Mouse (Mus musculus): ENCODE measurements at regions not wholly inside any gene's neighbourhood (a gene's known extent, or its start where the extent isn't known, plus 50 kb on each side); places are given as distances from the start of the nearest gene placed in this dataset.

DNA sequence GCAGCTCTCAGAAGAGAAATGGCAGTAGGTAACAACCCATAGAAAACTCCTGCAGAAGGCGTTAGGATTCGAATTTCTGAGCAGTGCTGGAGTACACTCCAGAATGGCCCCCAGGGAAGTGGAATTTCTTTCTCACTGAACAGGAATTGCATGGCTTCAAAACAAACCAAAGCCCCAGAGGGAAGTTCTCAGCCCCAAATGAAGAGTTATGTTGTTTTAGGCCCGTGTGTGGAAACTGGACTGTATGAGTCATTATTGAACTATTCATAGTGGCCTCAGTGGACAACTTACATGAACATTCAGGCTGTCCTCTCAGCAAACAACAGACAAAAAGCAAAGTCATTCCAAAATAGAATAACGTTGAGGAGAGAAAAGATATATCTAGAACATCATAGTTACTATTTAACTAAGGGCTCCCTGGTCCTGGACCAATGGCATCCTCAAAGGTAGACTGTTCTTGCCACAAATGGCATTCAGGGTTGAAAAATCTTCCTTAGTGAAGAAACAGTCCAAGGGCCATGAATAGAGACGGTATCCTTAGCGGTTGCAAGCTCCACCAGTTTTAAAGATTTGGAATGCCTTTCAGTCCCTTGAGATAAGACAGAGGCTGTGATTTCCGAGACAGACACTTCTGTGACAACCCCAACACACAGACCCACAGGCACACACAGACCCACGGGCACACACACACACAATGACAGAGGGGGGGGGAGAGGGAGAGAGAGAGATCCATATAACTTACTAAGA, 235.0 kb upstream of the Nt5e start:
- dilution Hi-C loops (cut with MboI; ENCODE audit: extremely low pct_ligation_motif_present, extremely low pct_unique_long_range_greater_than_20kb, low sequenced_read_pairs) = no loop called here
- TF ChIP-seq CHD2 (IDR thresholded peaks at IDR 0.05; ENCODE audit: low read length) (no peak), ZKSCAN1 (IDR thresholded peaks at IDR 0.05; ENCODE audit: borderline replicate concordance, low read depth, low read length) (no peak), HCFC1 (IDR thresholded peaks at IDR 0.05; ENCODE audit: low read depth, low read length) (no peak), ELF1 (IDR thresholded peaks at IDR 0.05; ENCODE audit: low read depth, low read length) (no peak), JUND (conservative IDR thresholded peaks at IDR 0.05; ENCODE audit: low read depth, low read length) (no peak), TBP (conservative IDR thresholded peaks at IDR 0.05; ENCODE audit: low read depth, low read length) (no peak), ETS1 (conservative IDR thresholded peaks at IDR 0.05; ENCODE audit: low read depth, low read length) (no peak), MAFK (IDR thresholded peaks at IDR 0.05; ENCODE audit: insufficient replicate concordance, low read length) (no peak), MXI1 (IDR thresholded peaks at IDR 0.05; ENCODE audit: low read depth, low read length) (no peak), ZC3H11A (IDR thresholded peaks at IDR 0.05; ENCODE audit: low read depth, low read length) (no peak), NRF1 (IDR thresholded peaks at IDR 0.05; ENCODE audit: low read depth, low read length) (no peak), E2F4 (IDR thresholded peaks at IDR 0.05; ENCODE audit: insufficient replicate concordance, low read depth, low read length) (no peak), CTCF (conservative IDR thresholded peaks at IDR 0.05 in 1 of 2, IDR thresholded peaks at IDR 0.05 in 1 of 2; ENCODE audit: low read depth in 2 of 2, low read length in 2 of 2) (no peak), USF1 (IDR thresholded peaks at IDR 0.05; ENCODE audit: low read depth, low read length) (no peak), BHLHE40 (IDR thresholded peaks at IDR 0.05; ENCODE audit: low read depth, low read length) (no peak), KAT2A (IDR thresholded peaks at IDR 0.05; ENCODE audit: insufficient replicate concordance, low read length) (no peak), RCOR1 (conservative IDR thresholded peaks at IDR 0.05; ENCODE audit: low read depth, low read length) (no peak), POLR2AphosphoS2 (IDR thresholded peaks at IDR 0.05; ENCODE audit: low read depth, low read length) (no peak), MYC (IDR thresholded peaks at IDR 0.05; ENCODE audit: low read depth, low read length) (no peak)

DNA sequence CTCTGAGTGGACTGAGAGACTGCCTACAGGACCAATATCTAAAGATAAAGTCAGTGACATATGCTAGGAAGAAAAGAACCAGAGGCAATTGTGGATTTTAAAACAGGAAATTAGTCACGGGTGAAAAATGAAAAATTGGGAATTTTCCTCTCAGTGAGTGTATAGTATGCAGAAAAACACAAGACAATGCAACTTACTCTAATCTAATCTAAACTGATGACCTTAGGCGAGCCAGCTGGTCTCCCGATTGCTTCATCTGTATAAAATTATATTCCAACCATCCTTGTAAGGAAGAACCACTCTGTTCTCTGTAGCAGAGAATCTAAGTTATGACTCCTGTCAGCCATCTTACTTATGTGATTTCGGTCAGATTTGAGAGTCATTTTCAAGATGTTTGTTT, 234.4 kb upstream of the Nt5e start:
- dilution Hi-C loops (cut with MboI; ENCODE audit: extremely low pct_ligation_motif_present, extremely low pct_unique_long_range_greater_than_20kb, low sequenced_read_pairs) (no loop called here), in situ Hi-C loops (cut with MboI; ENCODE audit: low pct_ligation_motif_present, low pct_unique_long_range_greater_than_20kb, low sequenced_read_pairs) (no loop called here)
- Histone ChIP-seq H3K4me1 (ENCODE audit: control insufficient read depth in 1 of 2, insufficient read depth in 2 of 2) (no peaks in the 10 kb centered on the region), H3K27ac (ENCODE audit: insufficient read depth, low read depth) (no peak overlapping the region), H3K79me2 (replicated peaks; ENCODE audit: control insufficient read depth, extremely low read depth, insufficient read depth, poor library complexity, severe bottlenecking) (no peaks in the 10 kb centered on the region), H3K36me3 (replicated peaks in 1 of 2; ENCODE audit: control insufficient read depth in 1 of 2, insufficient read depth in 1 of 2, low read length in 1 of 2) (no peaks in the 10 kb centered on the region), H3K4me2 (ENCODE audit: insufficient read depth, low read depth, poor library complexity, severe bottlenecking) (no peak overlapping the region), H3K27me3 (replicated peaks) (no peaks in the 10 kb centered on the region), H3K4me3 (replicated peaks in 1 of 3; ENCODE audit: low read depth in 2 of 3, low read length in 2 of 3, poor library complexity in 1 of 3) (no peak overlapping the region), H3K9ac (ENCODE audit: insufficient read depth, low read depth) (no peak overlapping the region), H3K9me3 (replicated peaks; ENCODE audit: low read length) (no peaks in the 10 kb centered on the region)
- no peak for TF ChIP-seq NRF1 (IDR thresholded peaks at IDR 0.05; ENCODE audit: low read depth, low read length)
- no peak for DNase-seq (ENCODE audit: extremely low read depth)

More for the DNA sequence above, 235.0 kb upstream of the Nt5e start:
- in situ Hi-C loops (cut with MboI; ENCODE audit: low pct_ligation_motif_present, low pct_unique_long_range_greater_than_20kb, low sequenced_read_pairs) = no loop called here
- Histone ChIP-seq H3K27me3 (replicated peaks) (no peaks in the 10 kb centered on the region), H3K9me3 (replicated peaks; ENCODE audit: low read length) (no peaks in the 10 kb centered on the region), H3K9ac (ENCODE audit: insufficient read depth, low read depth) (no peak overlapping the region), H3K4me1 (ENCODE audit: control insufficient read depth in 1 of 2, insufficient read depth in 2 of 2) (no peaks in the 10 kb centered on the region), H3K79me2 (replicated peaks; ENCODE audit: control insufficient read depth, extremely low read depth, insufficient read depth, poor library complexity, severe bottlenecking) (no peaks in the 10 kb centered on the region), H3K4me2 (ENCODE audit: insufficient read depth, low read depth, poor library complexity, severe bottlenecking) (no peak overlapping the region), H3K27ac (ENCODE audit: insufficient read depth, low read depth) (no peak overlapping the region), H3K4me3 (replicated peaks in 1 of 3; ENCODE audit: low read depth in 2 of 3, low read length in 2 of 3, poor library complexity in 1 of 3) (no peak overlapping the region), H3K36me3 (replicated peaks in 1 of 2; ENCODE audit: control insufficient read depth in 1 of 2, insufficient read depth in 1 of 2, low read length in 1 of 2) (no peaks in the 10 kb centered on the region)
- DNase-seq (ENCODE audit: extremely low read depth) = no peak
